Mouse (Mus musculus): ENCODE measurements around the gene Cyb5d2. TPM values are rescaled to one million over a fixed set of nuclear protein-coding genes. Genes with fewer than 3 reads are reported as not detected.
"Not testable (repeated sequence)": the region's sequence is repeated elsewhere in the genome, so short reads cannot be mapped to it uniquely, and the experiment has no call there.

Cyb5d2 gene
- total RNA-seq, 4 experiments from 2014 or later: 17.3 to 19.6 (median 18.8) TPM

DNA sequence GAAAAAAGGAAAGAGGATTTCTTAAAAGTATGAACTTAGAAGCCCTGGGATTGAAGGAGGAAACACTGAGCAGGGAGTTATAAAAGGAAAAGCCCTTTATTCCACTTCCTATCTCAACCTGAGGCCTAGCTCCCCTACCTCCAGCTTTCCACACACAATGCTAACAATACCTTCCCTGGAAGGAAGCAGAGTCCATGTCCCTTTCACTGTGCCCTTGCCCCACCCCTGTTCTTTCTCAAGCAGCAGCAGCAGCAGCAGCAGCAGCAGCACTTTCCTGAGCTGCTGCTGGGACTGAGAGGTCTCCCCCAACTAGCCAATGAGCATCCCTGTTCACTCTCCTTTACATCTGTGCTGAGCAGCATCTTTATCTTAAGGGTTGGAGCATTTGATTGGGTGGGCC lies 17.0 kb downstream of the Cyb5d2 start:
- no peak for DNase-seq (ENCODE audit: low spot score in 2 of 2)

DNA sequence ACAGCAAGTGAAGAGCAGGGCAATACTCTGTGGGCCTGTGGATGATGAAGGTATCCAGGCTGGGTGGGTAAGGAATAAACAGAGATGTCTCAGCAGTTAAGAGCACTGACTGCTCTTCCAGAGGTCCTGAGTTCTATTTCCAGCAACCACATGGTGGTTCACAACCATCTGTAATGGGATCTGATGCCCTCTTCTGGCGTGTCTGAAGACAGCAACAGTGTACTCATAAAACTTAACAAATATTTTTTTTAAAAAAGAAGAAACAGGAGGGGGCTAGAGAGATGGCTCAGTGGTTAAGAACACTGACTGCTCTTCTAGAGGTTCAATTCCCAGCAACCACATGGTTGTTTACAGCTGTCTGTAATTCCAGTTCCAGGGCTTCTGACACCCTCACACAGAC lies 23.3 kb downstream of the Cyb5d2 start:
- DNase-seq (ENCODE audit: low spot score in 2 of 2): not testable (repeated sequence)

DNA sequence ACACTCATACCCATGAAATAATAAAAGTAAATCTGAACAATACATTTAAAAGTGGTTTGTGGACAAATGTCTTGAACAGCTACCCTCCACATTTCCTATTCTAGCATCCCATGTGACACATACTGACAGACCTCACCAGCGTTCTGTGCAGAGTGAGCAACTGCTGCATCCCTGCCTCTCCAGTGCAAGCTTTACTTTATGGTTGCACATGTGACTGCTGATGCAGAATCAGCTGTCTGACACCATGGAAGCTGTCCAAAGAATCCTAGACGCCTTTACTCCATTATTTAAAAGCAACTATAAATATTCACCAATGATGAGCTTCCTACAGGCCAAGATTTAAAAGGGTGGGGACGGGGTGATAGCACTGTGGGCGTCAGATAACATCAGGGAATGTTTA lies 24.5 kb downstream of the Cyb5d2 start:
- no peak for DNase-seq (ENCODE audit: low spot score in 2 of 2)

DNA sequence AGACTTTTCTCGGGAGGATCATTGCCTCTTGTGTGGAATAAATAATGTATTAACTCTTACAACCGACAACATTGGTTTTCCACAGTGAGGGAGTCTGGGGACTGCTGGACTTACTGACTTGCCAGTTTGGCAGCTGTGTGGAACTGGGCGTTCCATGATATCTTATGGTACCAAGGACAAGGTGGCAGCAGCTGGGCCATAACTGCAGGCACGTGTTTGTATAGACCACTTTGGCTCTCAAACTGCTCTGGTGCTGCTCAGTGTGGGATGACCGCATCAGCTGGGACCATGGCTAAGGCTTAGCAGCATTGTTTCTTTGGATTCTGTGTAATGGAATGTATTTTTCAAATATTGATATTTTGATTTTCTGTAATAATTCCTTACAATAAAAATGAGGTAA lies 25.1 kb downstream of the Cyb5d2 start:
- DNase-seq (ENCODE audit: low spot score in 2 of 2): no peak

DNA sequence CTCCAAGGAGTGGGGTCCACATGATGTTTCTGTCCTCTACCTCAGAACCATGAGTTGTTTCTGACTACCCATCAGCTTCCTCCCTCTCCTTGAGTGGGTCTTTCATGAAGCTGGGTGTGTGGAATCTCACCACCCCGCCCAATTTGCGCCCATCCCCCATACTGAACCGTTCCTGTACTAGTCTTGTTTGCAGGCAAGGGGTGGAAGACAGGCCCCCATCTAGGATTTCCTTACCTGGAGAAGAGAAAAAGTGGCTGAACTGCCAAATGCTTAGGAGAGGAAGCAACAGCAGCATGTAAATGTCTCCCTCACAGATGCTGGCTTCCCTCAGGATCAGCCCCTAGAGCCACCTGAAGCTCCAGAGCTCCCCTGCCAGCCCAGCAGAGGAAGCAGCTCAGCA lies 25.6 kb downstream of the Cyb5d2 start:
- DNase-seq (ENCODE audit: low spot score in 2 of 2): no peak

DNA sequence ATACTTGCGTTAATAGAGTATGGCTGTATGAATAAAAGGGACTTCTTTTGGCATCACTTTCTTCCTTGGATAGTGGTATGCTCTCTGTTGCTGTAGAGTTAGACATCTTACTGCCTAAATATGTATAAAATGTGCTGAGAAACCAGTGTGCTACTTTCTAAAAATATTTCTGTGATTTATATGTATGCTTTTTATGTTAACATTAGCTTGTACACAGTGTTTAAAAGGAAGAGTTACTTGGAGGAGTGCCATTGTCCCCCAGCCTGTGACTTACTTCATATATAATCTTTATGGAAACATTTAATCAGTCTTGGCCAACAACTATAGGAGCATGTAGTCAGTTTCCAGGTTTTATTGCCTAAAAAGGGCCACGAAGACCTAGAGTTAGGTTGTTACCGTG lies 26.9 kb downstream of the Cyb5d2 start:
- no peak for DNase-seq (ENCODE audit: low spot score in 2 of 2)

DNA sequence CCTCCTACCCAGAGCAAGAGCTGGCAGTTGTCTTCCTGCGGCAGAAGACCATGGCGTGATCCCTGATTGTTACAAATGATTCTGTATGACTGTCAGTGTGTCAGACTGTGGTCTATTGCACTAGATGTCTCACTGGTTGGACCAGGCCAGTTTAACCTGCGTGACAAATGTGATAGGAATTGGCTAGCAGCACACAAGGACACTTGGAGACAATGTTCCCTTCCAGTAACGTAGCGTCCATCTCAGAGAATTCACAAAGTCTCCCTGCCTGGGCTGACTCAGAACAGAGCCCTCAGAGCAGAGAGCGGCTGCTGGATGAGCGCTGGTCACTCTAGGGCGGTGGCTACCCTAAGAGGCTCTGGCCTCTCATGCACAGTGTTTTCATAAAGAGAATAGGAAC lies 28.2 kb downstream of the Cyb5d2 start:
- DNase-seq (ENCODE audit: low spot score in 2 of 2): no peak

DNA sequence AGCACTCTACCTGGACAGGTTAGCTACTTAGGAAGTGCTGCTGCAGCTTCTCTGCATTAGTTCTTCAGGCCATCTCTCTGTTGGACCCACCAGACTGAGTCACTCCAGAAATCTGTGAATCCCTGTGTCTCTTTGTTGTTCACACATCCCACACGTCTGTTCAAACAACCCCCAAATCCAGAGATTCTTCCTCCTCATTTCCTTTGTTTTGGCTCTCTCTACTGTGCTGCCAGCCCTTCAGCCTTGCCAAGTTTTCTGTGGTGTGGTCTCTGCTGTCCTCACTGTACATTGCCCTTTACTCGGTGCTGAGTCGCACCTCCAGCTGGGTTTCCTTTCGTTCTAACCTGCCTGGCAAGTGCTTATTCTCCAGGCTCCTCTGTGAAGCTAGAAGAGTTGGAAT lies 31.7 kb downstream of the Cyb5d2 start:
- no peak for DNase-seq (ENCODE audit: low spot score in 2 of 2)

DNA sequence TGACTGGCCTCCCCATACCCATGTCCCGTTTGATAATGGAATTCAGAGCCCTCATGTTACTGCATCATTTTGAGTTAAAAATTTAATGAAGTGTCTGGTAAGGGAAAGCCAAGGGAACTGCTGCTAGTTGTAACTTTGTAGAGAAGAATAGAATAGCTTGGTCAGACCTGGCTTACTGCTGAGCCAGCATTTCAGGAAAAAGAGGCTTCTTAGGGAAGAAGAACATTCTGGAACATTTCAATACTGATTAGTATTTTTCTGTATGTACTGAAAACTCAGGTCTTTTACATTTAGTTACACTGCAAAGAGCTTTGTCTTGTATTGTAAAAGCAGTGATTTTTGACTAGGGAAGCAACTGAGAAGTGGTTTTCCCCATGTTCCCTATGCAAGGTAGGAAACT lies 35.2 kb downstream of the Cyb5d2 start:
- no peak for DNase-seq (ENCODE audit: low spot score in 2 of 2)

DNA sequence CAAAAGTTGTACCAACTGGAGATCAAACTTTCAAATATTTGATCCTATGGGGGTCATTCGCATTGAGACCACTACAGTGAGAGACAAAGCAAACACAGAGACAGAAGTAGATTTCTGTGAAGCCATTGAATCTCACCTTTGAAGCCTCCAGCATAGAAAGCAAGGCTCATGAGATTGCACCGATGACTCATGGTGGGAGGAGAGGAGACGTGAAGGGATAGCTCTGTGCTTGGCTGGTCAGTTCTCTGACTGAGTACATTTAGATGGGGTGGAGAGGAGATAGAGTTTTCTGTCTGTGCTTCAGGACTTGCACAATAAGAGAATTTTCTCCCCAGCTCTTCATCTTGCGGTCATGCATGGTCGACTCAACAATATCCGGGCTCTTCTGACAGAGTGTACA lies 36.4 kb downstream of the Cyb5d2 start:
- no peak for DNase-seq (ENCODE audit: low spot score in 2 of 2)

DNA sequence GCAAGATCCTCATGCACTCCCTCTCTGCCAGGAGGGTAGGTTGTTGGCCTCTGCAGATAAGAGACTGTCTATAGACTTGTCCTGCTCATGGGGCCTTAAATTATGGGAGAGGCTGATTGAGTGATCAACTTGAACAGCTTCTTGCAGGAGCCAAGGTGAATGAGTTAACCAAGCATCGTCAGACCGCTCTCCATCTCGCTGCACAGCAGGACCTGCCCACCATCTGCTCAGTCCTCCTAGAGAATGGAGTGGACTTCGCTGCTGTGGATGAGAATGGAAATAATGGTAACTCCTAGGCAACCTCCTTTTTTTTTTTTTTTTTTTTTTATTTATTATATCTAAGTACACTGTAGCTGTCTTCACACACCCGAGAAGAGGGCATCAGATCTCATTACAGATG lies 37.6 kb downstream of the Cyb5d2 start:
- DNase-seq (ENCODE audit: low spot score in 2 of 2): no peak

DNA sequence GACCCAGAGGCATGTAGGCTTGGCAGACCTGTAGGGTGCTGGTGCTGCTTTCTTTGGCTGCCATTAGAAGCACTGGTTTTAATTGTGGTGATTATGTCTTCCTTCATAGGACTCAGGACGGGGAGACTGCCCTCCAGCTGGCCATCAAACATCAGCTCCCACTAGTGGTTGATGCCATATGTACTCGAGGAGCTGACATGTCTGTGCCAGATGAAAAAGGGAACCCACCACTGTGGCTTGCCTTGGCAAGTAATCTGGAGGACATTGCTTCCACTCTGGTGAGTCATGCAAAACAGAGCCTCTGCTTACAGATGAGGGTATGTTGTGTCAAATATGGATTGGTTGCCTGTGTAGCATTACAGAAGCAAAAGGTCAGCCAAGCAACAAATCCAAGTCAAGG lies 44.0 kb downstream of the Cyb5d2 start:
- no peak for DNase-seq (ENCODE audit: low spot score in 2 of 2)

DNA sequence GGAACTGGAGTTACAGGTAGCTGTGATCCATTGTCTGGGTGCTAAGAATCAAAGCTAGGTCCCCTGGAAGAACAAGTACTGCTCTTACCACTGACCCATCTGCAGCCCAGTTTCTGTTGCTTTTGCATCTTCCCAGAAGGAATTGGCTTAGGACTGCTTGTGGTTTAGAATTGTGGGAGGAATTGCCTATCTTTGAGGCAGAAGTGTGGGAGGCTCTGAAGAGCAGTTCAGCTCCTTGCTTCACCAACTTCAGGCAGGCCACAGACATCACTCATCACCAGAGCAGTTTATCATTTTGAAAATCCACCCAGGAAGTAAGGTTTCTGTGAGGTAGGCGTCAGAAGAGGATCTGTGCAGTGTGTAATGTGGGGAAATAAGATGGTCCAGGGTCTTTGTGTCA lies 56.9 kb downstream of the Cyb5d2 start:
- DNase-seq (ENCODE audit: low spot score in 2 of 2): no peak

DNA sequence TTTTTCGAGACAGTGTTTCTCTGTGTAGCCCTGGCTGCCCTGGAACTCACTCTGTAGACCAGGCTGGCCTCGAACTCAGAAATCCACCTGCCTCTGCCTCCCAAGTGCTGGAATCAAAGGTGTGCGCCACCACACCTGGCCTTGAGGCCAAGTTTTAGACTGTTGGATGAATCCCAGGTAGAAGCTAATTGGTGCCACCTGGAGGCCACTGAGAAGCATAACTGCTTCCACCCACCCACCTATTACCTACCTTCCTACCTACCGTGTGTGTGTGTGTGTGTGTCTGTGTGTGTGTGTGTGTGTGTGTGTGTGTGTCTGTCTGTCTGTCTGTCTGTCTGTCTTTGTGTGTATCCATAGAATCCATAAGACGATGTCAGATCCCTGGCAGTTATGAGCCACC lies 58.4 kb downstream of the Cyb5d2 start:
- not testable (repeated sequence) for DNase-seq (ENCODE audit: low spot score in 2 of 2)

DNA sequence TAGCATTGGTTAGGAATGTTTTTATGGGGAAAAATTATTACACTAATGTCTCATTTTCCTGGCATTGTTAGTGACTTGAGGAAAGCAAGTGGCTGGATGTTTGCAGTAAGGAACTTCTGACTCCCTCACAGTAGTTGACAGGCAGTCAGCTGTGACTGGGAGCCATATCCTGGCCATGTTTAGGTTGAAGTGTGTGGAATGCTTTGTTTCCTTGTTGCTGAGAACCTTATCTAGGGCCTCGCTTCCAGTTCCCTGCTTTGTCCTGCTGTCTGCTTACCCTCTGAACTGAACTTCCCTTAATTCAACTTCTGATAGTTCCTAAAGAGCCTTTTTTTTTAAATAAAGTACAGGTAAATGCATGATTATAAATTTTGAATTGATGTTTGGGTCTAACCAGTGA lies 59.6 kb downstream of the Cyb5d2 start:
- no peak for DNase-seq (ENCODE audit: low spot score in 2 of 2)

DNA sequence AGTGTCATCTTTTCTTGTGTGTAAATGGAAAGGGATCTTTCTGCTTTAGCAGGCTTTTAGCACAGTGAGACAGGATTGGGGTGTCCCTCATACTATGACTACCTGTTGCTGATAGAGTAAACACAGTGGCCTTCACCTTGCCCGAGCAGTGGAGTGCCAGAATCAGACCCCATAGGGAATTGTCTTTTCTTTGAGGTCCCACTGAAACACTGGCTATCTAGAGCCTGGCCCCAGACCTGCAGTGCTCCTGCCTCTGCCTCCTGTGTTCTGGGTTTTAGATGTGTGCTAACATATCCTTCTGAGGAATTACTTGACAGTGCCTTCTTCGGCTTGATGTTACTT lies 60.5 kb downstream of the Cyb5d2 start:
- DNase-seq (ENCODE audit: low spot score in 2 of 2): no peak

DNA sequence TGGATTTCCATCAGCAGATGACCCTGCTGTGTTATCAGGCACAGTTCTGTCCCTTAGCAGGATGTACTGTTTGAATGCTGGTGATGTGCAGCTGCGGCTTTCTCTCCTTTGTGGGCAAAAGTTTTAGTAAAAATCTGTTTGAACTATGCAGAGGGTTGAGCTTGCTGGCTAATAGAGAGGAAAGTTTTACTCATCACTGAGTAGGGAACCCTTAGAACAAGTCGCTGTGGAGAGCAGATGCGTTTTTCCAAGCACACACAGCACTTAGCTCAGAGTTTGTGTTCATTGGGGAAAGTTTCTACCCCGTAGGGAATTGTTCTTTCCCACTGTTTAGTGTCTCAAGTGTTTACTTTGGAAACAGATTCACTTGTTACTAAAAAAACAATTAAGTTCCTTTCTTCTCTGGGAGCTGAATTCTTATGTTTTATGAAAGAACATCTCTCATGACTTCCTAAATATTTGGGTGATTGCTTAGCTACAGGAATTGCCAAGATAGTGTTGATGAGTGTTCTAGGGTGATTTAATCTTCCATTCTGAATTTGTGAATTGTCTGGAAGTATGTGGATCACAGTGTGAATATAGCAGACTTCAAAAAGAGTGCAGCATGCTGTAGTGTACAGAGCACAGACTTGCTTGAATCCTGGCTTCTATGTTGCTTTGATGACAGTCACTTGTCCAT lies 61.0 kb downstream of the Cyb5d2 start:
- DNase-seq (ENCODE audit: low spot score in 2 of 2): no peak

DNA sequence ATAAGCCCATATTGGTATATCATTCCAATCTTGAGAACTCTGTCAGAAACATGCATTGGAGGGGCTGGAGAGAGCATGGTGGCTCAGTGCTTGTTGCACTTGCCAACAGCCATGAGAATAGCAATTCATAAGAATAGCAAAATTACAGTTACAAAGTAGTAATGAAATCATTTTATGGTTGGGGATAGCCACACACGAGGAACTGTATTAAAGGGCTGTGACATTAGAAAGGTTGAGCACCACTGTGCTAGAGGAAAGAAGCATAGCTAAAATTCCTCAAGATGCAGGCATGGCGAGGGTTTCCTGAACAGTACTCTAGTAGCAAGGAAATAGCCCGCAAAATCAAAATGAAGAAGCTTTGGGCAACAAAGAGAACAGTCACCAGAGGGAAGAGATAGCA lies 62.2 kb downstream of the Cyb5d2 start:
- DNase-seq (ENCODE audit: low spot score in 2 of 2): no peak

Other genes starting within 250 kb of the Cyb5d2 start
- gene Spns3, start 245.6 kb downstream of the Cyb5d2 start, total RNA-seq (2022): under 1 TPM; 0.33 to 0.58 (median 0.48) TPM
- gene Ube2g1, start 188.9 kb downstream of the Cyb5d2 start, total RNA-seq (2022): 10 to 100 TPM; 36.8 to 44.5 (median 40.5) TPM
- 10 to 100 TPM; 35.8 to 46.2 (median 41.8) TPM for gene Ankfy1, start 106.1 kb downstream of the Cyb5d2 start, total RNA-seq (2022)
- gene Zzef1, start 84 bp upstream of the Cyb5d2 start, total RNA-seq (2022): 10 to 100 TPM; 41.5 to 51.8 (median 45.2) TPM
- 1 to 10 TPM; 6.0 to 8.9 (median 6.3) TPM for gene Atp2a3, start 165.0 kb upstream of the Cyb5d2 start, total RNA-seq (2022)
- under 1 TPM in 3 of 4 experiments, not detected in 1; 0.45 to 0.55 (median 0.54) TPM for gene P2rx1, start 203.0 kb upstream of the Cyb5d2 start, total RNA-seq (2022)
- 100 to 1,000 TPM; 123 to 167 (median 149) TPM for gene Camkk1, start 222.9 kb upstream of the Cyb5d2 start, total RNA-seq (2022)

Data from layer of hippocampus, adult 8-10 months (tissue).